In genomic region chr17:12749421-12750367, GRCm38 (mm10) we compare ENCODE assay signal across 8 mouse cellular contexts. TPM values are rescaled to one million over a fixed set of nuclear protein-coding genes. Genes with fewer than 3 reads are reported as not detected.
DNase-seq lines count a peak whose midpoint lies in the region; ATAC-seq lines count a peak whose summit lies in the region.

No protein-coding gene starts in this region.

- ATAC-seq in heart, embryonic 13.5 days (ENCODE audit: extremely low read depth, insufficient number of reproducible peaks, low FRiP score, low TSS enrichment), result no peak
- peak; percentile 92 for ATAC-seq in forebrain, embryonic 15.5 days (replicated peaks)
- ATAC-seq in limb, embryonic 12.5 days (ENCODE audit: insufficient number of reproducible peaks, insufficient read depth, low FRiP score, low TSS enrichment, low read depth), result no peak

- H3K4me2 ChIP-seq in heart, embryonic 13.5 days, result peak overlapping the region; percentile 76
- no peak overlapping the region for H3K4me2 ChIP-seq in forebrain, embryonic 15.5 days (replicated peaks)
- peak overlapping the region; percentile 40 for H3K4me2 ChIP-seq in limb, embryonic 12.5 days

- H3K4me3 ChIP-seq in heart, embryonic 13.5 days, result peak overlapping the region; percentile 24
- H3K4me3 ChIP-seq in forebrain, embryonic 15.5 days, result no peak overlapping the region
- H3K4me3 ChIP-seq in limb, embryonic 12.5 days (replicated peaks), result 0 out of 2 replicates have a peak overlapping the region, but pooled peaks have one; percentile 2

- no peaks in the 10 kb centered on the region; the same call in 1 of the 2 replicates for H3K9me3 ChIP-seq in heart, embryonic 13.5 days
- no peaks in the 10 kb centered on the region for H3K9me3 ChIP-seq in forebrain, embryonic 15.5 days
- no peaks in the 10 kb centered on the region for H3K9me3 ChIP-seq in limb, embryonic 12.5 days

- peaks cover 97% of the 10 kb centered on the region for H3K4me1 ChIP-seq in heart, embryonic 13.5 days
- H3K4me1 ChIP-seq in forebrain, embryonic 15.5 days, result peaks cover 23% of the 10 kb centered on the region
- H3K4me1 ChIP-seq in limb, embryonic 12.5 days (replicated peaks), result peaks cover 71% of the 10 kb centered on the region

- H3K9ac ChIP-seq in heart, embryonic 13.5 days, result peak overlapping the region; percentile 75
- no peak overlapping the region for H3K9ac ChIP-seq in forebrain, embryonic 15.5 days (replicated peaks)
- H3K9ac ChIP-seq in limb, embryonic 12.5 days (replicated peaks), result no peak overlapping the region

- 27% methylated on average over 8 of the region's 8 CpGs for WGBS in heart, embryonic 13.5 days
- WGBS in forebrain, embryonic 15.5 days, result 39% methylated on average over 8 of the region's 8 CpGs
- WGBS in limb, embryonic 12.5 days, result 24% methylated on average over 8 of the region's 8 CpGs

- intact Hi-C loops in heart, postnatal 14 days (cut with DNase I), result no loop called here

- no peaks in the 10 kb centered on the region for H3K27me3 ChIP-seq in heart, embryonic 13.5 days (replicated peaks)
- H3K27me3 ChIP-seq in forebrain, embryonic 15.5 days, result no peaks in the 10 kb centered on the region
- no peaks in the 10 kb centered on the region for H3K27me3 ChIP-seq in limb, embryonic 12.5 days

- peak overlapping the region; percentile 87 for H3K27ac ChIP-seq in heart, embryonic 13.5 days (replicated peaks)
- peak overlapping the region; percentile 70 for H3K27ac ChIP-seq in forebrain, embryonic 15.5 days (replicated peaks)
- peak overlapping the region; percentile 86 for H3K27ac ChIP-seq in limb, embryonic 12.5 days

- peaks cover 89% of the 10 kb centered on the region for H3K36me3 ChIP-seq in heart, embryonic 13.5 days
- H3K36me3 ChIP-seq in forebrain, embryonic 15.5 days, result peaks cover 7% of the 10 kb centered on the region; the same call in 1 of the 2 replicates
- peaks cover 41% of the 10 kb centered on the region for H3K36me3 ChIP-seq in limb, embryonic 12.5 days

- DNase-seq in heart, postnatal 14 days, result no peak
- peak; percentile 71 for DNase-seq in brain, adult 2 months (ENCODE audit: low read depth, low spot score)
- DNase-seq in spleen, adult 18-20 months, result no peak
- no peak for DNase-seq in cerebellum, postnatal 25 days
- no peak for DNase-seq in urinary bladder, adult 18-20 months (ENCODE audit: low spot score in 2 of 2)

RNA-seq across cellular contexts. Expression of gene Igf2r, which starts 19.8 kb away (rescaled TPM):
- polyA plus RNA-seq in heart, embryonic 13.5 days (2015; fragmentation: Nextera tagmentation; extraction: Ambion mirVana), result 142 and 143 TPM in 2 replicates
- total RNA-seq in heart, postnatal 14 days (2021), result 100 to 1,000 TPM; 131 to 132 TPM
- 10.8 and 11.0 TPM in 2 replicates for polyA plus RNA-seq in forebrain, embryonic 15.5 days (2015; fragmentation: Nextera tagmentation; extraction: Ambion mirVana)
- 43.1 and 48.1 TPM in 2 replicates for polyA plus RNA-seq in limb, embryonic 12.5 days (2016; fragmentation: Nextera tagmentation; extraction: Ambion mirVana)
